Mouse (Mus musculus) neural tube, embryonic 11.5 days (tissue): Measurements from ENCODE around the gene Frmd4b. TPM values are rescaled to one million over a fixed set of nuclear protein-coding genes. Genes with fewer than 3 reads are reported as not detected.

ENCODE experiments used
- ATAC-seq: fragments of 200-750 bp; cut with Nextera tagmentation; 2 replicates; pipeline ENCODE4 v1.8.0; 2017; ENCODE audit warnings: moderate number of reproducible peaks, mild to moderate bottlenecking, moderate TSS enrichment, moderate library complexity; ENCODE audit not compliant: insufficient read depth, low FRiP score, low TSS enrichment
- DNase-seq: peaks from one replicate; pipeline ENCODE4 v3.0.0-alpha.2; 2015; ENCODE audit warnings: low spot score
- H3K27ac ChIP-seq: fragments of 300-500 bp; sonication (generic); 2 replicates; pipeline ENCODE4 v1.5.1; 2014; ENCODE audit warnings: low read depth, mild to moderate bottlenecking, low read length
- H3K27me3 ChIP-seq: fragments of 300-500 bp; sonication (generic); 2 replicates; pipeline ENCODE4 v1.6.1; 2014; ENCODE audit warnings: mild to moderate bottlenecking, low read length, mixed read lengths; ENCODE audit not compliant: control insufficient read depth, insufficient read depth
- H3K36me3 ChIP-seq: fragments of 300-500 bp; sonication (generic); 2 replicates; pipeline ENCODE4 v1.6.1; 2014; ENCODE audit warnings: mild to moderate bottlenecking, low read length, moderate library complexity, mixed read lengths; ENCODE audit not compliant: control insufficient read depth, insufficient read depth
- H3K4me1 ChIP-seq: fragments of 300-500 bp; sonication (generic); 2 replicates; pipeline ENCODE4 v1.6.1; 2014; ENCODE audit warnings: low read length, mixed read lengths; ENCODE audit not compliant: control insufficient read depth, insufficient read depth
- H3K4me2 ChIP-seq: fragments of 300-500 bp; sonication (generic); 2 replicates; pipeline ENCODE4 v1.6.1; 2014; ENCODE audit warnings: low read depth, mild to moderate bottlenecking, moderate library complexity
- H3K4me3 ChIP-seq: fragments of 300-500 bp; sonication (generic); 2 replicates; pipeline ENCODE4 v1.5.1; 2014; ENCODE audit warnings: low read depth, low read length
- H3K9ac ChIP-seq: fragments of 300-500 bp; sonication (generic); 2 replicates; pipeline ENCODE4 v1.6.1; 2014; ENCODE audit warnings: mild to moderate bottlenecking, low read length
- H3K9me3 ChIP-seq: fragments of 300-500 bp; sonication (generic); 2 replicates; pipeline ENCODE4 v1.6.1; 2016; ENCODE audit warnings: low read length; ENCODE audit not compliant: control insufficient read depth
- WGBS: fragments of 180-500 bp; shearing (Covaris S2); extraction: QIAGEN DNeasy Blood & Tissue Kit; methylation state at CpG from one replicate; pipeline ENCODE4 v1.1.7; 2014; 5-methylcytosine and 5-hydroxymethylcytosine counted together
- polyA plus RNA-seq: library from polyadenylated mRNA; unstranded; fragments of >200 nt; fragmentation: Nextera tagmentation; extraction: Ambion mirVana; gene quantifications from 2 replicates; pipeline ENCODE4 v1.2.1, GENCODE M21; 2014

Frmd4b gene
- polyA plus RNA-seq, 1 experiment from 2014 or later = 50.5 TPM

DNA sequence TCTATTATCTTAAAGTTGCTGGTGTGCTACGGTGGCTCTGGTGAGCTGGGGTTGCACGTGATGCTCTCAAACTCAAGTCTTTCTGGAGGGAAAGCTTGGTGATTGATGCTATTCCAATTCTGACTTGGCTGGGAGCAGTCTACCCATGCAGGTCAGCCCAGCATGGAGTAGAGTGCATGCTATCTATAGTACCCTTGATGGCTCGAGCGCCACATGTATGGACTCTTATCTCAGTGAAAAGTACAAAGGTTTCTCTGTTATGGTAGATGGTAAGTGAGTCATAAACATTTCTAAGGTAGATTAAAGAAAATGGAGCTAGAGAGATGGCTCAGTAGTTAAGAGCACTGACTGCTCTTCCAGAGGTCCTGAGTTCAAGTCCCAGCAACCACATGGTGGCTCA is 374.8 kb downstream of the Frmd4b start:
- Histone ChIP-seq H3K27ac (no peak overlapping the region), H3K4me1 (no peaks in the 10 kb centered on the region), H3K27me3 (no peaks in the 10 kb centered on the region), H3K36me3 (no peaks in the 10 kb centered on the region), H3K9ac (no peak overlapping the region), H3K4me2 (no peak overlapping the region), H3K9me3 (no peaks in the 10 kb centered on the region), H3K4me3 (no peak overlapping the region)
- ATAC-seq = no peak
- DNase-seq = no peak
- 90% methylated on average over 4 of the region's 4 CpGs for WGBS

DNA sequence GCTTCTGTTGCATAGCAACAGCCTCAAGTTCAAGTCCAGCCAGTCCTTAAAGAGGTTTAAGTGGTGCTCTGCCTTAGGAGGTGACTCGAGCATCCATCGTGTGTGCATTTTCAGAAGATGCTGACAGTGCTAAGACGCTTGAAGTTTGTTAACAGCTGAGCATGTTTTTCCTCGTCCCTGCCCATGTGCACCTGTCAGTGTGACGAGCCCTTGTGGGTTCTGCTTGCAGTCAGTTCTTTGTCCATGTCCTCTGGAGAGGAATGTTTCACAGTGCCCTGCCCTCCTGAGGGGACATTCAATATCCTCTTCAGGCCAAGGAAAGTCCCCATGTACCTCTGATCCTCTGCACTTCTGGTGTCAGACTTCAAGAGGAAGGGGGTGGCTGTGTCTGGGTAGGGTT is 377.2 kb downstream of the Frmd4b start:
- no peak for DNase-seq
- Histone ChIP-seq H3K4me3 (no peak overlapping the region), H3K4me1 (no peaks in the 10 kb centered on the region), H3K4me2 (no peak overlapping the region), H3K27me3 (no peaks in the 10 kb centered on the region), H3K9ac (no peak overlapping the region), H3K9me3 (no peaks in the 10 kb centered on the region), H3K27ac (no peak overlapping the region), H3K36me3 (no peaks in the 10 kb centered on the region)
- 84% methylated on average over 5 of the region's 5 CpGs for WGBS
- ATAC-seq = no peak

DNA sequence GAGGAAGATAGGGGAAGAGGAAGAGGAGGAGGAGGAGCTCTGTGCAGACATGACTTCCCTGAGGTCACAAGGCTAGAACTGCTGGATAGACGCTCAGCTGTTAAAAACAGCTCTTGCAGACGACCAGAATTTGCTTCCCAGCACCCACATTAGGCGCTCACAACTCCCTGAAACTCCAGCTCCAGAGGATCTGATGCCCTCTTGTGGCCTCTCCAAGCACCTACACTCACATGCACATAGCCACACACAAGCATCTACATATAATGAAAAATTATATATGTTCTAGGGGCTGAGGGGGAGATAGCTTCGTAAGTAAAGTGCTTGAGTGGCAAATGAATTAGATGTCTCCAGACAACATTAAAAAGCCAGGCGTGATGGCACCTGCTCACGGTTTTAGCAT is 378.0 kb downstream of the Frmd4b start:
- no peak overlapping the region for H3K4me2 ChIP-seq
- 91% methylated on average over 6 of the region's 6 CpGs for WGBS
- H3K27ac ChIP-seq = no peak overlapping the region
- no peak overlapping the region for H3K4me3 ChIP-seq
- no peak for ATAC-seq
- no peak for DNase-seq
- no peaks in the 10 kb centered on the region for H3K36me3 ChIP-seq
- no peaks in the 10 kb centered on the region for H3K27me3 ChIP-seq
- H3K4me1 ChIP-seq = no peaks in the 10 kb centered on the region
- no peak overlapping the region for H3K9ac ChIP-seq
- no peaks in the 10 kb centered on the region for H3K9me3 ChIP-seq

Other genes with a start within 250 kb of the Frmd4b start
- gene Mitf, start 189.5 kb upstream of the Frmd4b start, polyA plus RNA-seq = 1.1 and 1.4 TPM in 2 replicates